Mouse (Mus musculus) hindbrain, embryonic 16.5 days (tissue): ENCODE data around the gene Prkacb. TPM values are rescaled to one million over a fixed set of nuclear protein-coding genes. Genes with fewer than 3 reads are reported as not detected.
"Not testable (repeated sequence)": the region's sequence is repeated elsewhere in the genome, so short reads cannot be mapped to it uniquely, and the experiment has no call there.

Experiments
- ATAC-seq: fragments of 200-750 bp; cut with Nextera tagmentation; 2 replicates; pipeline ENCODE4 v1.8.0; 2017; ENCODE audit warnings: moderate TSS enrichment, moderate library complexity
- H3K27ac ChIP-seq: fragments of 300-500 bp; sonication (generic); 2 replicates; pipeline ENCODE4 v1.5.1; 2014; ENCODE audit warnings: low read depth, mild to moderate bottlenecking, control low read depth, low read length, moderate library complexity
- H3K27me3 ChIP-seq: fragments of 300-500 bp; sonication (generic); replicated peaks from 2 replicates; pipeline ENCODE4 v1.6.1; 2014; ENCODE audit warnings: low read length; ENCODE audit not compliant: control insufficient read depth, insufficient read depth
- H3K36me3 ChIP-seq: fragments of 300-500 bp; sonication (generic); 2 replicates; pipeline ENCODE4 v1.6.1; 2014; ENCODE audit warnings: mild to moderate bottlenecking, low read length, moderate library complexity, mixed read lengths; ENCODE audit not compliant: control insufficient read depth, insufficient read depth
- H3K4me1 ChIP-seq: fragments of 300-500 bp; sonication (generic); 2 replicates; pipeline ENCODE4 v1.6.1; 2014; ENCODE audit warnings: low read depth, low read length; ENCODE audit not compliant: control insufficient read depth, insufficient read depth
- H3K4me2 ChIP-seq: fragments of 300-500 bp; sonication (generic); 2 replicates; pipeline ENCODE4 v1.6.1; 2014; ENCODE audit warnings: mild to moderate bottlenecking, low read length, control low read depth, moderate library complexity
- H3K4me3 ChIP-seq: fragments of 300-500 bp; sonication (generic); 2 replicates; pipeline ENCODE4 v1.5.1; 2014; ENCODE audit warnings: mild to moderate bottlenecking, low read length, control low read depth, moderate library complexity
- H3K9ac ChIP-seq: fragments of 300-500 bp; sonication (generic); 2 replicates; pipeline ENCODE4 v1.6.1; 2014; ENCODE audit warnings: low read depth, mild to moderate bottlenecking, control low read depth, low read length, moderate library complexity
- H3K9me3 ChIP-seq: fragments of 300-500 bp; sonication (generic); 2 replicates; pipeline ENCODE4 v1.6.1; 2014; ENCODE audit warnings: mild to moderate bottlenecking, low read length, moderate library complexity; ENCODE audit not compliant: control insufficient read depth
- WGBS: fragments of 180-500 bp; shearing (Covaris S2); extraction: QIAGEN DNeasy Blood & Tissue Kit; methylation state at CpG from one replicate; pipeline ENCODE4 v1.1.7; 2014; 5-methylcytosine and 5-hydroxymethylcytosine counted together
- polyA plus RNA-seq: library from polyadenylated mRNA; unstranded; fragments of >200 nt; fragmentation: Nextera tagmentation; extraction: Ambion mirVana; gene quantifications from 2 replicates; pipeline ENCODE4 v1.2.1, GENCODE M21; 2015

Prkacb gene
- polyA plus RNA-seq, 1 experiment from 2014 or later: 199 TPM

DNA sequence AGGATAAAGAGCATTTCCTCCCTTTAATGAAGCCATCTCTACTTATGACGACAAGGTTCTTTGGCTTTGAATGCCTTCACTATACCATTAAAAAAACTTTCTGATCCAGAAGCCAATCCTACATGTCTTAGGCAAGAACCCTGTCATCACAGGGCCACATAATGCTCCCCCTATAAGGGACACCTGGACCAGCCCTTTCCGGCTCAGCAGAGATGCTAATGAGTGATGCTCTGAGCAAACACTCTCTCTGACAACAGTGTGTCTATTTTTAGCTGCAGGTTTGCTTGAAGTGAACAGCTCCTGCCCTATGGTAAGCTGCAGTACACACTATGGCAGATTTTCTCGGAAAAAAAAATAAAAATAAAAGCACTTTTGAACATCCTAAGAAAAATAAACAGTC, 43.9 kb downstream of the Prkacb start:
- ATAC-seq: peak; percentile 66
- 40% methylated on average over 3 of the region's 3 CpGs for WGBS
- H3K4me1 ChIP-seq: peaks cover 15% of the 10 kb centered on the region
- H3K27me3 ChIP-seq: no peaks in the 10 kb centered on the region
- H3K4me3 ChIP-seq: peak overlapping the region; percentile 39
- no peaks in the 10 kb centered on the region for H3K36me3 ChIP-seq
- H3K27ac ChIP-seq: peak overlapping the region; percentile 73
- H3K9me3 ChIP-seq: no peaks in the 10 kb centered on the region
- H3K9ac ChIP-seq: peak overlapping the region; percentile 59
- H3K4me2 ChIP-seq: peak overlapping the region; percentile 56

DNA sequence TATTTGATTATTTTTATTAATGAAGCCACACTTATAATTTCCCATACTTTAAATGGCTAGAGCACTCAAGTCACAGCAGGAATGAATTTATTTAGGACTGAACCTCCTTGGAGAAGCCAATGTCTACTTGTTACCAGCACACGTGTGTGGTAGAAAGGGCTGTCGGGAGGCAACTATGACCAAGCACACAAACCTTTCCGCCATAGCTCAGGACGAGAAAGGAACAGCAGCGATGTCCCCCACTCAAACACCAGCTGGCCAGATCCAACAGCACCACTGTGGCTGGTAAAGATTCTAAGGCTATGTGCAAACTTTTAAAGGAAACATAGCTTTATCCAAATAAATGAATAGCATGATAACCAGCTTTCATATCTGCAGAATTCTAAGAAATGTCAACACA, 44.4 kb downstream of the Prkacb start:
- 63% methylated on average over 5 of the region's 5 CpGs for WGBS

GRCm38 (mm10) chr3:146766701-146767181, 46.0 kb downstream of the Prkacb start:
- Histone ChIP-seq H3K9me3 (no peaks in the 10 kb centered on the region), H3K36me3 (no peaks in the 10 kb centered on the region), H3K9ac (no peak overlapping the region), H3K27ac (no peak overlapping the region; the same call in 1 of the 2 replicates), H3K4me3 (no peak overlapping the region), H3K27me3 (no peaks in the 10 kb centered on the region), H3K4me2 (peak overlapping the region; percentile 56), H3K4me1 (peaks cover 15% of the 10 kb centered on the region)
- 56% methylated on average over 8 of the region's 8 CpGs for WGBS
- ATAC-seq: no peak

More for the DNA sequence above, 44.4 kb downstream of the Prkacb start:
- Histone ChIP-seq H3K9ac (peak overlapping the region; percentile 59), H3K4me1 (peaks cover 15% of the 10 kb centered on the region), H3K27me3 (no peaks in the 10 kb centered on the region), H3K36me3 (no peaks in the 10 kb centered on the region), H3K9me3 (no peaks in the 10 kb centered on the region), H3K4me3 (peak overlapping the region; percentile 39), H3K27ac (peak overlapping the region; percentile 73; the same call in 1 of the 2 replicates), H3K4me2 (peak overlapping the region; percentile 56)
- no peak for ATAC-seq

DNA sequence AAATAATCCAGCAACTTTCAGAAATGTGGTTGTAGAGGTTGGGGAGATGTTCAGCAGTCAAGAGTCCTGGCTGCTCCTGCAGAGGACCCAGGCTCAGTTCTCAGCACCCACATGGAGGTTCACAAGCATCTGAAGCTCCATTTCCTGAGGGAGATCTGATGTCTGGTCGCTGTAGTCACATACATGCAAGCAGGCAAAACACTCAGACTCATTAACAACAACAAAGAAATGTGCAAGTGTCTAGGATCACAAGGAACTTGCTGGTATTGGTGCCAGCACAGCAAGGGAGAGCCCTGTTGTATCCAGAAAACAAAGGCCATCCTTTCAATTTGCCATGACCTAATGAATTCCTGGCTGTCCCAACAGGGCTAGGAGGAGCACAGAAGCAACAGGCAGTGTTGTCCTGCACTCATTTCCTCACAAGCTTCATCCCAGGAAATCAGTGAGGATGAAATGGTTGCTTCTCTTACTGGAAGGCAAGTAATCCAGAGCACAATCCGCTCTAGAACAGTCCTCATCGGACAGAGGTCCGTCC, 46.7 kb downstream of the Prkacb start:
- H3K27ac ChIP-seq: no peak overlapping the region
- no peaks in the 10 kb centered on the region for H3K36me3 ChIP-seq
- no peak overlapping the region for H3K9ac ChIP-seq
- peaks cover 15% of the 10 kb centered on the region for H3K4me1 ChIP-seq
- H3K9me3 ChIP-seq: no peaks in the 10 kb centered on the region
- no peak overlapping the region for H3K4me3 ChIP-seq
- H3K4me2 ChIP-seq: no peak overlapping the region
- ATAC-seq: no peak
- H3K27me3 ChIP-seq: no peaks in the 10 kb centered on the region
- WGBS: 79% methylated on average over 4 of the region's 4 CpGs

- H3K27ac ChIP-seq: no peak overlapping the region
- no peak overlapping the region for H3K9ac ChIP-seq
- no peaks in the 10 kb centered on the region for H3K9me3 ChIP-seq
- WGBS: 97% methylated on average over 3 of the region's 3 CpGs
- ATAC-seq: no peak
- H3K27me3 ChIP-seq: no peaks in the 10 kb centered on the region
- no peaks in the 10 kb centered on the region for H3K36me3 ChIP-seq
- H3K4me1 ChIP-seq: peaks cover 11% of the 10 kb centered on the region
- H3K4me3 ChIP-seq: no peak overlapping the region
- H3K4me2 ChIP-seq: no peak overlapping the region
These were observed 47.8 kb downstream of the Prkacb start for GRCm38 (mm10) chr3:146764871-146765529.

GRCm38 (mm10) chr3:146763054-146763453, 49.7 kb downstream of the Prkacb start:
- not testable (repeated sequence) for H3K4me3 ChIP-seq, H3K27me3 ChIP-seq, ATAC-seq, H3K9ac ChIP-seq, H3K4me2 ChIP-seq, H3K27ac ChIP-seq, H3K36me3 ChIP-seq, H3K9me3 ChIP-seq
- peaks cover 14% of the 10 kb centered on the region for H3K4me1 ChIP-seq
- WGBS: 98% methylated on average over 2 of the region's 2 CpGs

DNA sequence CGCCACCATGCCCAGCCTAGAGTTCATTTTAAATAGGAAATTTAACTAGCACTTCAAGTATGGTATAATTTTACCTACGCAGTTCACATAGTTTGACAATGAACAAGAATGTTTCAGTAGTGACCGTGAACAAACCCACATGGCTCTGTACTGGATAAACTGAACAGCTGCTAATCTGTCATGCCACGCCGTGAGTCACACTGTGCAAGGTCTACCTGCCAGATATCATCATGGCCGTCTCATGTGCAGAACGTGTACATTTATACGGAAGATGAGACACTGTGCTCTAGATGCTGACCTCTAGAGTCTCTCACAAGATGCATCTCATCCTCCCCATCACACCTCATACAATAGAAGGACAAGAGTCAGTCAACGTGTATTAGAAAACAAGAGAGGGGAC, 51.5 kb downstream of the Prkacb start:
- Histone ChIP-seq H3K27me3 (no peaks in the 10 kb centered on the region), H3K36me3 (no peaks in the 10 kb centered on the region), H3K4me2 (no peak overlapping the region), H3K4me3 (no peak overlapping the region), H3K4me1 (peaks cover 4% of the 10 kb centered on the region; the same call in 1 of the 2 replicates), H3K9ac (no peak overlapping the region), H3K9me3 (no peaks in the 10 kb centered on the region), H3K27ac (no peak overlapping the region)
- ATAC-seq: no peak
- 93% methylated on average over 9 of the region's 9 CpGs for WGBS

DNA sequence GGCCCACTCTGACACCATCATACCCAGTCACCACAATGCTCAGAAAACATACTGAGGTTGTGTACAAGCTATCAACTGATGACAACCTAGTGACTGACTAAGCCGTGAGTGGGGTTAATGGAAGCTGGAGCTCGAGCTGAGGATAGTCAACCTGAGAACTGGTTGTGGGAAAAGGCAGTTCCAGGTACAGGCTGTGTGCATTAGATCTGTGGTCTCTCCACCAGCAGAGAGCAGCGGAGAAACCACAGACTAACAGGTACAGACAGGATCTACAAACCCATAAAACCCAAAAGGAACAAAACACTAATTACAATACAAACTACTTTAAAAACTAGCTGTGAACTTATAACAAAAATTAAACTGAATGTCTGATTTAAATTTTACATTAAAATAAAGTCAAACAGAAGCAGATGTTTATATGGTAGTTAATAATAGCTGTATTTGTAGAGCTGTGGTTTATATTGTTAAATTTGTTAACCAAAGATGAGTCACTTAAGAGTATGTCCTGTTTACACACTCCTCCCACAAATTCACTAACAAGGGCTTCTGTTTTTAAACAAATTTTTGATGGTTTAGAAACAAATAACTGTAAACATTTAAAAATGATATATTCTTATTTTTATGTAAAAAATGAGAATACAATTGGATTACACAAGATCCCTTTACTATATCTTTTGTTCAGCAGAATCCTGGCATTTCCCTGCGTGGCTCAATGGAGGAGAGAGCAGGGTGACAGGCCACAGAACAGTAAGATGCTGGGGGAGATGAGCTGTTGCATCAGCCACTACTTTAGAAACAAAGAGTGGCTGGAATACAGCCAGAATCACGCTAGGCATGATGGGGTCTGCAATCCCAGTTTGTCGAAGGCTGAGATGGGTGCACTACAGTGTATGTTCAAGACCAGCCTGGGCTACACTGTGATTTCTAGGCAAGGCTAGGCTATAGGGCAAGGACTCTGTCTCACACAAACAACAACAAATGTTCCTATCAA, 54.5 kb downstream of the Prkacb start:
- 0 out of 2 replicates have a peak, but pooled peaks have one; percentile 11 for ATAC-seq
- Histone ChIP-seq H3K4me1 (peaks cover 3% of the 10 kb centered on the region; the same call in 1 of the 2 replicates), H3K4me2 (no peak overlapping the region), H3K9ac (no peak overlapping the region), H3K27me3 (no peaks in the 10 kb centered on the region), H3K27ac (no peak overlapping the region), H3K9me3 (no peaks in the 10 kb centered on the region), H3K4me3 (no peak overlapping the region), H3K36me3 (no peaks in the 10 kb centered on the region)
- WGBS: 64% methylated on average over 6 of the region's 6 CpGs

- Histone ChIP-seq H3K4me3 (no peak overlapping the region), H3K27me3 (no peaks in the 10 kb centered on the region), H3K4me1 (peaks cover 3% of the 10 kb centered on the region; the same call in 1 of the 2 replicates), H3K9me3 (no peaks in the 10 kb centered on the region), H3K27ac (no peak overlapping the region), H3K9ac (no peak overlapping the region), H3K36me3 (peaks cover 5% of the 10 kb centered on the region), H3K4me2 (no peak overlapping the region)
- ATAC-seq: no peak
- WGBS: 84% methylated on average over 2 of the region's 2 CpGs
These were observed 58.5 kb downstream of the Prkacb start for GRCm38 (mm10) chr3:146754270-146754669.
